Comparison of ENCODE assay signal across 8 mouse cellular contexts in genomic region chr10:95145204-95145926, GRCm38 (mm10).
DNase-seq lines count a peak whose midpoint lies in the region; ATAC-seq and TF ChIP-seq lines count a peak whose summit lies in the region.
"Had no signal": no experiment of that assay in that cellular context is flagged by ENCODE, and none has a peak within 500 bp of the region (broad histone marks: within the 10 kb centered on the region; RNA-seq: fewer than 3 reads in every experiment).

No protein-coding gene starts in this region.

- peak; percentile 29 to 45 for DNase-seq in heart, postnatal 36 days
- DNase-seq in cerebellum, postnatal 36 days: no peak

- no peak overlapping the region for H3K4me2 ChIP-seq in embryonic facial prominence, embryonic 12.5 days (replicated peaks)
- peak overlapping the region; percentile 11; the same call in 1 of the 2 replicates for H3K4me2 ChIP-seq in limb, embryonic 13.5 days (replicated peaks)
- H3K4me2 ChIP-seq: limb, embryonic 15.5 days had no signal

- H3K9ac ChIP-seq in embryonic facial prominence, embryonic 12.5 days: no peak overlapping the region
- H3K9ac ChIP-seq in limb, embryonic 13.5 days: no peak overlapping the region
- H3K9ac ChIP-seq: limb, embryonic 15.5 days had no signal

- no peaks in the 10 kb centered on the region for H3K36me3 ChIP-seq in embryonic facial prominence, embryonic 12.5 days
- no peaks in the 10 kb centered on the region for H3K36me3 ChIP-seq in limb, embryonic 13.5 days
- no peaks in the 10 kb centered on the region for H3K36me3 ChIP-seq in small intestine, adult 2 months (ENCODE audit: control insufficient read depth, insufficient read depth, low read length)
- H3K36me3 ChIP-seq: limb, embryonic 15.5 days had no signal

- no peak for TF ChIP-seq POLR2A in small intestine, adult 2 months (IDR thresholded peaks at IDR 0.05; ENCODE audit: low read depth, low read length)

- H3K4me3 ChIP-seq in embryonic facial prominence, embryonic 12.5 days: no peak overlapping the region
- no peak overlapping the region for H3K4me3 ChIP-seq in limb, embryonic 13.5 days
- peak overlapping the region; percentile 19; the same call in 1 of the 2 replicates for H3K4me3 ChIP-seq in small intestine, adult 2 months (ENCODE audit: low read depth, low read length)
- H3K4me3 ChIP-seq: limb, embryonic 15.5 days had no signal

- peak overlapping the region; percentile 46; the same call in 1 of the 2 replicates for H3K27ac ChIP-seq in embryonic facial prominence, embryonic 12.5 days
- H3K27ac ChIP-seq in limb, embryonic 13.5 days: no peak overlapping the region
- peak overlapping the region; percentile 98 for H3K27ac ChIP-seq in small intestine, adult 2 months (ENCODE audit: insufficient read depth, low read depth, low read length)

- 29% methylated on average over 9 of the region's 9 CpGs for WGBS in embryonic facial prominence, embryonic 12.5 days
- 48% methylated on average over 9 of the region's 9 CpGs for WGBS in limb, embryonic 13.5 days
- 33% methylated on average over 9 of the region's 9 CpGs for WGBS in small intestine, adult 2 months

- no peaks in the 10 kb centered on the region for H3K27me3 ChIP-seq in embryonic facial prominence, embryonic 12.5 days
- no peaks in the 10 kb centered on the region for H3K27me3 ChIP-seq in limb, embryonic 13.5 days
- H3K27me3 ChIP-seq in small intestine, adult 2 months (ENCODE audit: control insufficient read depth, insufficient read depth, low read length): no peaks in the 10 kb centered on the region
- H3K27me3 ChIP-seq: limb, embryonic 15.5 days had no signal

- peaks cover 40% of the 10 kb centered on the region for H3K4me1 ChIP-seq in embryonic facial prominence, embryonic 12.5 days
- H3K4me1 ChIP-seq in limb, embryonic 13.5 days: peaks cover 49% of the 10 kb centered on the region
- peaks cover 52% of the 10 kb centered on the region for H3K4me1 ChIP-seq in small intestine, adult 2 months (ENCODE audit: control insufficient read depth, insufficient read depth, insufficient read length, low read length)

- intact Hi-C loops in heart, postnatal 36 days (cut with DNase I): loop anchor here (2.0 kb wide), 1 partner anchor 47 kb away; no protein-coding TSS in a partner anchor

- ATAC-seq in common myeloid progenitor, adult 5-6 weeks (replicated peaks; ENCODE audit: low read depth, poor library complexity, severe bottlenecking): peak; percentile 23; the same call in 1 of the 2 replicates
- no peak for ATAC-seq in embryonic facial prominence, embryonic 12.5 days (ENCODE audit: insufficient number of reproducible peaks, insufficient read depth, low FRiP score, low TSS enrichment)
- ATAC-seq in limb, embryonic 13.5 days (ENCODE audit: low FRiP score, low read depth): no peak
- ATAC-seq in monocyte, adult 5-6 weeks (replicated peaks; ENCODE audit: insufficient number of reproducible peaks, low FRiP score, low TSS enrichment, poor library complexity, severe bottlenecking): no peak

- TF ChIP-seq CTCF in small intestine, adult 2 months (IDR thresholded peaks at IDR 0.05; ENCODE audit: extremely low read depth, insufficient read length, insufficient replicate concordance, low read depth, low read length): peak; percentile 13; the same call in 1 of the 2 replicates

- no peaks in the 10 kb centered on the region for H3K9me3 ChIP-seq in embryonic facial prominence, embryonic 12.5 days
- no peaks in the 10 kb centered on the region for H3K9me3 ChIP-seq in limb, embryonic 13.5 days
- H3K9me3 ChIP-seq: limb, embryonic 15.5 days had no signal

Comparison
In these comparisons a context has a peak if more than half of its experiments do, and no peak if none do; other contexts are left out.
1. DNase-seq: peak in heart, postnatal 36 days (2 of 2); none in cerebellum, postnatal 36 days (0 of 2).